Mouse (Mus musculus) kidney, adult 2 months (tissue): ENCODE measurements at regions not wholly inside any gene's neighbourhood (a gene's known extent, or its start where the extent isn't known, plus 50 kb on each side); places are given as distances from the start of the nearest gene placed in this dataset.
A peak's percentile ranks its signal among the peaks of the same experiment; 100 is the strongest.

Experiments used
- DNase-seq: peaks from one replicate; pipeline ENCODE4 v3.0.0; 2021
- H3K27ac ChIP-seq: fragments of 200-500 bp; 2 replicates; pipeline ENCODE4 v1.5.1; 2012; ENCODE audit warnings: low read depth, low read length, control low read depth, inconsistent platforms; ENCODE audit not compliant: insufficient read depth
- H3K27me3 ChIP-seq: fragments of 200-500 bp; replicated peaks from 2 replicates; pipeline ENCODE4 v1.6.1; 2012; ENCODE audit warnings: mild to moderate bottlenecking, moderate library complexity, low read length, inconsistent platforms; ENCODE audit not compliant: control insufficient read depth, insufficient read depth
- H3K36me3 ChIP-seq: fragments of 200-500 bp; 2 replicates; pipeline ENCODE4 v1.6.1; 2012; ENCODE audit warnings: mild to moderate bottlenecking, moderate library complexity, low read length, inconsistent platforms; ENCODE audit not compliant: control insufficient read depth, insufficient read depth
- H3K4me1 ChIP-seq: fragments of 200-500 bp; 2 replicates; pipeline ENCODE4 v1.6.1; 2011; ENCODE audit warnings: low read length; ENCODE audit not compliant: control insufficient read depth, insufficient read depth
- H3K4me3 ChIP-seq: fragments of 200-500 bp; 2 replicates; pipeline ENCODE4 v1.5.1; 2011; ENCODE audit warnings: mild to moderate bottlenecking, low read depth, low read length, control low read depth; ENCODE audit not compliant: insufficient read depth
- CTCF ChIP-seq: fragments of 200-500 bp; conservative IDR thresholded peaks from 2 replicates; pipeline ENCODE4 v1.5.1; 2011; ENCODE audit warnings: low read depth, mild to moderate bottlenecking, control low read depth, low read length, moderate library complexity, mixed read lengths; ENCODE audit not compliant: insufficient read depth, insufficient read length
- POLR2A ChIP-seq: fragments of 200-500 bp; IDR thresholded peaks from one replicate; pipeline ENCODE4 v1.6.1; 2011; ENCODE audit warnings: low read depth, low read length, control low read depth
- WGBS: fragments of 180-500 bp; shearing (Covaris S2); methylation state at CpG from one replicate; pipeline ENCODE4 v1.1.7; 2018; 5-methylcytosine and 5-hydroxymethylcytosine counted together

DNA sequence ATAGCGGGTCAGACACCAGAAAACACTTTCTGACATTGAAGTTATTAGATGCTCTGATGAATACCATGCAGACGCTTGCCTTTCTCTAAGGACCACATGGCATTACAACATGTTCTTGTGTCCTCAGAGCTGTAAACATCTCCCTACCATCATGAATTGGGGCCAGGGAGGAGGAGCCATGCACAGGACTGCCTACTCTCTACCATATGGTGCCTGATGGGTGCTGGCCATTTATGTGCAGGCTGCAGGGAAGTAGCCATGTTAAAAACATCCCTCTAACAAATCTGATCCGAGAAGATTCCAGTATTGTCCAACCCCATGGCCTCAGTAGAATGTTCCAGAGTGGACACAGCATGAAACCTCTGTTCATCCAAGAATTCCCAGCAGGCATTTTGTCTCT is 330.1 kb upstream of the Camk1g start:
- TF ChIP-seq CTCF (no peak), POLR2A (no peak)
- DNase-seq, result no peak
- WGBS, result 90% methylated on average over 3 of the region's 3 CpGs
- H3K4me3 ChIP-seq, result no peak overlapping the region
- no peaks in the 10 kb centered on the region for H3K4me1 ChIP-seq
- H3K27ac ChIP-seq, result no peak overlapping the region
- no peaks in the 10 kb centered on the region for H3K27me3 ChIP-seq
- no peaks in the 10 kb centered on the region for H3K36me3 ChIP-seq

DNA sequence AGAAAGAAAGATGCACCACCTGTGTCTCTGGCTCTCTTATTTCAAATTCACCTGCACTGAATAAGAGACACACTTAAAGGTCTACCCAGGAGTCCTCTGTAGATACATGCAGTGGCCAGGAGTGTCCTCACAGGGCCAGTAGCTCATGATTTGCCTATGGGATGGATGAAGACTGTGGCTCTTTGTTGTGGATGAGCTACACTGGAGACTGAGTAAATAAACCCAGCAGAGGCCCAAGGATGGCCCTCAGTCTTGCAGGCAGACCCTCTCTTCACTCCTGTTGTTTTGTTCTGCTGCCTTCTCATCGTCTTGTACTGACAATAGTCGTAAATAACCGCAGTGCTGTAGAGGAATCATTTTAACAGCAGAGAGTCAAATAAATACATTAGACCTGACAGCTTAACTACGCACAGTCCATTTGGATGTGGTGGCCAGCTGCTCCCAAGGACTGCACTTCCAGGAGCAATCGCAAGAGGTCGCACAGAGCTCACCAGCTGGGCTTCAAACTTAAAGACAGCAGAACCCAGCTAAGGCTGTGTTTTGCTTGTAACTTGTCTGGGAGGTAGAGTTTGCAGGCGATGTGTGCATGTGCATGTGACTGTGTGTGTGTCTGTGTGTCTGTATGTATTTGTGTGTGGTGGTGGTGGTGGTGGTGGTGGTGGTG is 328.6 kb upstream of the Camk1g start:
- no peak overlapping the region for H3K27ac ChIP-seq
- no peaks in the 10 kb centered on the region for H3K27me3 ChIP-seq
- TF ChIP-seq CTCF (peak; percentile 94), POLR2A (no peak)
- WGBS, result 10% methylated on average over 7 of the region's 7 CpGs
- H3K4me1 ChIP-seq, result no peaks in the 10 kb centered on the region
- DNase-seq, result peak; percentile 74
- no peaks in the 10 kb centered on the region for H3K36me3 ChIP-seq
- no peak overlapping the region for H3K4me3 ChIP-seq

DNA sequence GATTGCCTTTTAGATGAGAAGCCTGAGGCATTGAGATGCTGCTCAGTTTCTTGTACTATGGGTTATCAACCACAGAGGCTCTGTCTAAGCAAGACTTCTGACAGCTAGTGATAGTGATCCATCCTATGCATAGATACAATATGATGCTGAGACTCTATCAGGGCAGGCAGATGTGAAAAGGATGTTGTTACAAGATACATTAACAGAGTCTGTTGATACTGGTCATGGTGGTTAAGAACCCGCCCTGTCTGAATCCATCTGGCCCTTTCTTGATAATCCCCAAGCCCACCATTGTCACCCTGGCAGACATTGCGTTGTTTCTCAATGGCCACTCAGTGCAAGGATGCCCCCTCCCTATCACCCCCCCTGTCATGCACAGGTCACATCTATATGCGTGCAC is 327.8 kb upstream of the Camk1g start:
- no peaks in the 10 kb centered on the region for H3K4me1 ChIP-seq
- no peak for TF ChIP-seq POLR2A
- TF ChIP-seq CTCF, result no peak
- no peak for DNase-seq
- no peak overlapping the region for H3K27ac ChIP-seq
- WGBS, result 93% methylated on average over 3 of the region's 3 CpGs
- no peak overlapping the region for H3K4me3 ChIP-seq
- no peaks in the 10 kb centered on the region for H3K36me3 ChIP-seq
- H3K27me3 ChIP-seq, result no peaks in the 10 kb centered on the region

DNA sequence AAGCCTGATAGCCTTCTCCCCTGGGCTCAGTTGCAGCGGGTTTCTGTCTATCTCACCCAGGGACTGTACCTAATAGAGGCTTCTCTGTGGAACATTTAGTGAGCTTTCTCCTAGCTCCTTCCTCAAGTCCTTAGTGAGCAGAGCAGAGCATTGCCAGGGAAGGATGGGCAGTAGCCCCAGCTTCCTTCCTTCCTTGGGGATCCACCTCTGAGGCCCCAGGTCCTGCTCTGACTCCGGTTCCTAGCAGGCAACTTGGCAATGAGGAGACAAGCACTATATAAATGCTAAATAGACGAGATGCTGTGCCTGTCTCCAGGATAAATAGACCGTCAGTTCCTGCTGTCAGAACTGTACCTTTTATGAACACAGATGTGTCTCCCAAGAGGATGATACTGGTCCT is 326.9 kb upstream of the Camk1g start:
- H3K4me1 ChIP-seq, result no peaks in the 10 kb centered on the region
- no peaks in the 10 kb centered on the region for H3K36me3 ChIP-seq
- H3K27ac ChIP-seq, result no peak overlapping the region
- H3K27me3 ChIP-seq, result no peaks in the 10 kb centered on the region
- H3K4me3 ChIP-seq, result no peak overlapping the region
- peak; percentile 67 for DNase-seq
- 56% methylated on average over 4 of the region's 4 CpGs for WGBS
- no peak for TF ChIP-seq CTCF
- no peak for TF ChIP-seq POLR2A

DNA sequence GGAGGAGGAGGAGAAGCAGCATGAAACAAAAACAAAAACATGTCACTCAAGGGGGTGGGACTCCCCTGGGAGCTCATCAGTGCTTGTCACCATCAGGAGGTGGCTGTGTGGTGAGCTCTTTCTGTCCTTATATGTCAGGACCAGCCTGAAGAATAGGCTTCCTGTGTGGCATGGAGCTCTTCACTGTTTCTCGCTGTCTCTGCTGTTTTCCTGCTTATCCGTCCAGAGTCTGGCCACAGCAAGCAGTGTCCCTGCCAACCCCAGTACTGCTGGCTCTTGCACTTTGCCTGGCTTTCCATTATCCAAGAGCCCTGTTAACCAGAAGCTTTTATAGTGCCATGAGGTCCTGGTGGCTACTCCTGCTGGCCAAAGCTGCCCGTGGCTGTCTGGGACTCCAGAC is 322.9 kb upstream of the Camk1g start:
- H3K36me3 ChIP-seq, result no peaks in the 10 kb centered on the region
- H3K4me1 ChIP-seq, result no peaks in the 10 kb centered on the region
- H3K27me3 ChIP-seq, result no peaks in the 10 kb centered on the region
- TF ChIP-seq CTCF (no peak), POLR2A (no peak)
- DNase-seq, result peak; percentile 84
- WGBS, result 18% methylated on average over 3 of the region's 3 CpGs
- H3K27ac ChIP-seq, result no peak overlapping the region
- no peak overlapping the region for H3K4me3 ChIP-seq

DNA sequence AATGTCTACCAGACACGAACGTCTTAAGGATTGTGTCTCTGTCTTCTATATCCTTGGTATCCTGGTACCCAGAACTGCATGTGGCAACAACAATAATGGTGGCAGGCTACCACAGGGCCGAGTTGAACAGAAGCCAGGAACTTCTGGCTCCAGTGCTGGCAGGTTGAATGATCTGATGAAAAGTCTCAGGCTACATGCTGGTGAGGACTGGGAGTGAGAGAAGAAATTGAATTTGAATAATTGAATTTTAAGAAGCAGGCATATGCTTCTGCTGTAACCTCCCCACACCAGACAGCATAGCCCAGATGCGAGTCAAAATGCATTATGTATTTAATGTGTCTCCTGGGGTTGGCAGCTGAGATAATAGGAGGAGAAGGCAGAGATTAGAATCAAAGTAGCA is 319.5 kb upstream of the Camk1g start:
- 50% methylated on average over 4 of the region's 4 CpGs for WGBS
- DNase-seq, result no peak
- H3K4me1 ChIP-seq, result no peaks in the 10 kb centered on the region
- no peak for TF ChIP-seq POLR2A
- no peak for TF ChIP-seq CTCF
- no peaks in the 10 kb centered on the region for H3K36me3 ChIP-seq
- no peak overlapping the region for H3K4me3 ChIP-seq
- H3K27ac ChIP-seq, result no peak overlapping the region
- H3K27me3 ChIP-seq, result no peaks in the 10 kb centered on the region

DNA sequence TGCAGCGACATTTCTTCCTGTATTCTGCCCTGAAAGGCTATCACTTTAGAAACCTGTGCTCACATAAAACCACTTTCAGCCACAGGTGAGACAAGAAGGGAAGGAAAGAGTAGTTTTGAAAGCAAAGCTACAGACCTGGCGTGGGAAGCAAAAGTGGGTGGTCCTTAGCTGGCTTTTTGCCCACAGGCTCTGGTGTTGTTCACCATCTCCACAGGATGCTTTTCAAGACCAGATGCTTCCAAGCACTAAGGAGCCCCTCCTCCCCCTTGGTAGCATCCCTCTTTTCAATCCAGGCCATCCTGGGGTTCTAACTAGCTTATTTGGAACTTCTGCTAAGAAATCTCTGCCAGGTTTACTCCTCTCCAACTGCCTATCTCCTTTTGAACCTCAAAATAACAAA is 312.8 kb upstream of the Camk1g start:
- Histone ChIP-seq H3K36me3 (no peaks in the 10 kb centered on the region), H3K4me1 (no peaks in the 10 kb centered on the region), H3K27me3 (no peaks in the 10 kb centered on the region), H3K4me3 (no peak overlapping the region), H3K27ac (no peak overlapping the region)
- TF ChIP-seq CTCF, result no peak
- TF ChIP-seq POLR2A, result no peak
- no peak for DNase-seq
- WGBS, result 63% methylated on average over 2 of the region's 2 CpGs

DNA sequence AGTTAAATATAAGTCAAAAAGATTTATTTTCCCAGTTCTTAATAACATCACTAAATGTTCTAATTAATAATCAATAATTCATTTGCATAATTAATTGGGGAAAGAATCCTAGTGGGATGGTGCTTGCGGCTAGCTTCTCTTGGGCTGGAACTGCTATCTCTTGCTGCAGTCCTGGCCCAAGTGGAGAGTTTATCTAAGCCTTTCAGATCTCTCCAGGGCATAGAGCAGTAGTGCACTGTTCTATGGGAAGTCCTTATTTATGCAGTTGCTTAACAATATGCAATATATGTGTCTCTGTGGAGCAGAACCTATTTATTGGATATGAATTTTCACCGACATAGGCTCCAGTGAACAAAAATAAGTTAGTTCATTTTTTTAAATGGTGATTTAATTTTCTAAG is 308.4 kb upstream of the Camk1g start:
- Histone ChIP-seq H3K27ac (no peak overlapping the region), H3K27me3 (no peaks in the 10 kb centered on the region), H3K36me3 (no peaks in the 10 kb centered on the region), H3K4me1 (no peaks in the 10 kb centered on the region), H3K4me3 (no peak overlapping the region)
- WGBS, result 94% methylated on average over 2 of the region's 2 CpGs
- TF ChIP-seq POLR2A (no peak), CTCF (no peak)
- no peak for DNase-seq
